Mouse (Mus musculus) frontal cortex, adult (tissue): ENCODE results near the gene Nt5c3.

Experiments
- ATAC-seq: cut with Nextera tagmentation; 2 replicates; pipeline ENCODE4 v1.9.2; 2017; ENCODE audit warnings: mild to moderate bottlenecking, moderate library complexity, mixed read lengths; ENCODE audit not compliant: low TSS enrichment

Gene Nt5c3

GRCm38 (mm10) chr6:56923726-56924707, at the start of gene Nt5c3, which contains the start of gene Vmn1r4:
Gene Nt5c3 (minus strand): TSS chr6:56923932.
Gene Vmn1r4 (plus strand): TSS chr6:56924015.
- ATAC-seq: peak; percentile 94

GRCm38 (mm10) chr6:56969973-56970372, 46.2 kb upstream of the Nt5c3 start, which contains the start of gene Vmn1r5:
Gene Vmn1r5 (plus strand): TSS chr6:56970273.
- no peak for ATAC-seq

GRCm38 (mm10) chr6:56956436-56956835, 32.7 kb upstream of the Nt5c3 start:
- ATAC-seq: no peak

GRCm38 (mm10) chr6:56934366-56934765, 10.6 kb upstream of the Nt5c3 start:
- ATAC-seq: no peak

- ATAC-seq: no peak
Observed at GRCm38 (mm10) chr6:56932464-56932863, 8.7 kb upstream of the Nt5c3 start.

- no peak for ATAC-seq
Observed at GRCm38 (mm10) chr6:56931648-56932415, 8.1 kb upstream of the Nt5c3 start.

GRCm38 (mm10) chr6:56923331-56923725, 404 bp downstream of the Nt5c3 start:
- ATAC-seq: no peak; the same call in 1 of the 2 replicates

GRCm38 (mm10) chr6:56920222-56921092, 3.3 kb downstream of the Nt5c3 start:
- no peak for ATAC-seq

GRCm38 (mm10) chr6:56919330-56920044, 4.2 kb downstream of the Nt5c3 start:
- no peak for ATAC-seq

- ATAC-seq: no peak
Observed at GRCm38 (mm10) chr6:56917578-56918368, 6.0 kb downstream of the Nt5c3 start.

GRCm38 (mm10) chr6:56916279-56916678, 7.5 kb downstream of the Nt5c3 start:
- ATAC-seq: 0 out of 2 replicates have a peak, but pooled peaks have one; percentile 45

GRCm38 (mm10) chr6:56913092-56913858, 10.5 kb downstream of the Nt5c3 start:
- ATAC-seq: peak; percentile 71

- ATAC-seq: no peak
Observed at GRCm38 (mm10) chr6:56910910-56911309, 12.8 kb downstream of the Nt5c3 start.

- ATAC-seq: peak; percentile 61
Observed at GRCm38 (mm10) chr6:56908912-56909311, 14.8 kb downstream of the Nt5c3 start.

GRCm38 (mm10) chr6:56908397-56908796, 15.3 kb downstream of the Nt5c3 start:
- ATAC-seq: no peak

GRCm38 (mm10) chr6:56907973-56908372, 15.8 kb downstream of the Nt5c3 start:
- no peak for ATAC-seq

GRCm38 (mm10) chr6:56906121-56906846, 17.4 kb downstream of the Nt5c3 start:
- ATAC-seq: no peak

GRCm38 (mm10) chr6:56905486-56905885, 18.2 kb downstream of the Nt5c3 start:
- no peak for ATAC-seq
